Mouse (Mus musculus) forebrain, embryonic 13.5 days (tissue): ENCODE data around the gene Tcp11. TPM values are rescaled to one million over a fixed set of nuclear protein-coding genes. Genes with fewer than 3 reads are reported as not detected.
A peak's percentile ranks its signal among the peaks of the same experiment; 100 is the strongest.

ENCODE experiments used
- ATAC-seq: fragments of 200-750 bp; cut with Nextera tagmentation; 2 replicates; pipeline ENCODE4 v1.8.0; 2017
- H3K27ac ChIP-seq: fragments of 300-500 bp; sonication (generic); 2 replicates; pipeline ENCODE4 v1.5.1; 2015; ENCODE audit warnings: inconsistent platforms, mild to moderate bottlenecking, moderate library complexity
- H3K27me3 ChIP-seq: fragments of 300-500 bp; sonication (generic); 2 replicates; pipeline ENCODE4 v1.6.1; 2015; ENCODE audit warnings: mild to moderate bottlenecking, inconsistent platforms
- H3K36me3 ChIP-seq: fragments of 300-500 bp; sonication (generic); 2 replicates; pipeline ENCODE4 v1.6.1; 2015; ENCODE audit warnings: mild to moderate bottlenecking, inconsistent platforms; ENCODE audit not compliant: poor library complexity, severe bottlenecking
- H3K4me1 ChIP-seq: fragments of 300-500 bp; sonication (generic); 2 replicates; pipeline ENCODE4 v1.6.1; 2015; ENCODE audit warnings: inconsistent platforms
- H3K4me2 ChIP-seq: fragments of 300-500 bp; sonication (generic); 2 replicates; pipeline ENCODE4 v1.6.1; 2015; ENCODE audit warnings: inconsistent platforms, mild to moderate bottlenecking, moderate library complexity
- H3K4me3 ChIP-seq: fragments of 300-500 bp; sonication (generic); 2 replicates; pipeline ENCODE4 v1.5.1; 2015; ENCODE audit warnings: mild to moderate bottlenecking, inconsistent platforms
- H3K9ac ChIP-seq: fragments of 300-500 bp; sonication (generic); 2 replicates; pipeline ENCODE4 v1.6.1; 2015; ENCODE audit warnings: mild to moderate bottlenecking, inconsistent platforms
- H3K9me3 ChIP-seq: fragments of 300-500 bp; sonication (generic); replicated peaks from 2 replicates; pipeline ENCODE4 v1.6.1; 2016; ENCODE audit warnings: inconsistent platforms
- WGBS: fragments of 180-500 bp; shearing (Covaris S2); methylation state at CpG from one replicate; pipeline ENCODE4 v1.1.7; 2015; 5-methylcytosine and 5-hydroxymethylcytosine counted together
- polyA plus RNA-seq: library from polyadenylated mRNA; unstranded; fragments of >200 nt; fragmentation: Nextera tagmentation; extraction: Ambion mirVana; gene quantifications from 2 replicates; pipeline ENCODE4 v1.2.1, GENCODE M21; 2015

Gene Tcp11
- polyA plus RNA-seq = 1.4 TPM in 2 replicates

DNA sequence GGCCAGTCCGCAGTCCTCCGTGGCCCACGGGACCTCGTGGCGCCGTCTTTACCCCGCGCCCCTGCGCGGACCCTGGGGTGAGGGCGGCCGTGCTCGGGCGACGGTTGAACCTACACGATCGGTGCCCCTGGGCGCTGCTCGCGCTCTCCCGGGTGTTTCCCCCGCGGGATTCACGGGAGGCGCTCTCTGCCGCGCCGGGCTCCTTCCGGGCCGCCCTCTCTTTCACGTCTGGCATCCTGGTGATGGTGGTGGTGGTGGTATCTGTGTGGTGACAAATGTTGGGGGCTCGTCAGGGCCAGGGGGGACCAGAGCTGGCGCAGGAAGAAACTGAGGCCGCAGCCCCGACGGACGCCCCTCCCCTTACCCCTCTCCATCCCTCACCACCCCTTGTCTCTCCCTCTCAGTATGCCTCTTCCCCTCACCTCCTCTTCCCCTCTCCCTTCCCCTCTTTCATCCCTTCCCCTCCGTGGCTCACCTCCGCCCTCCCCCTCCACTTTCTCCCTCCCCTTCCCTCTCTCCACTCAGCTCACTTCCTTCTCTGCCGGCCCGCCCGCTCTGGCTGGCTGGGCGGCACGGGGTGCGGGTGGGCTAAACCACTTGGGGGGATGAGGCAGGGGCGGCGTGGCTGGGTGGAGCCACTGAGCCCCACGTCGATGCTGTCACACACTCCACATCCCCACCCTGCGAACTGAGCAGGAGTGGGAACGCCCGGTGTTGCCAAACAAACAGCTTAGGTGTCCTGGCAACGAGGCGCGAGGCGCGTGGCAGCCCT, at the start of gene Tcp11:
Gene Tcp11, minus strand, starts transcription at position 595 of the 772 bp plus-strand sequence.
- H3K27ac ChIP-seq = no peak within 1 kb of the TSS; the same call in 1 of the 2 replicates
- peak; percentile 95 for ATAC-seq
- H3K4me3 ChIP-seq = peak within 1 kb of the TSS; percentile 54
- H3K27me3 ChIP-seq = peaks cover 30% of the 10 kb centered on the region
- no peaks in the 10 kb centered on the region for H3K9me3 ChIP-seq
- H3K4me2 ChIP-seq = peak within 1 kb of the TSS; percentile 97
- 1% methylated on average over 54 of the region's 57 CpGs for WGBS
- H3K9ac ChIP-seq = peak within 1 kb of the TSS; percentile 64
- H3K36me3 ChIP-seq = no peaks in the 10 kb centered on the region
- H3K4me1 ChIP-seq = peaks cover 10% of the 10 kb centered on the region

DNA sequence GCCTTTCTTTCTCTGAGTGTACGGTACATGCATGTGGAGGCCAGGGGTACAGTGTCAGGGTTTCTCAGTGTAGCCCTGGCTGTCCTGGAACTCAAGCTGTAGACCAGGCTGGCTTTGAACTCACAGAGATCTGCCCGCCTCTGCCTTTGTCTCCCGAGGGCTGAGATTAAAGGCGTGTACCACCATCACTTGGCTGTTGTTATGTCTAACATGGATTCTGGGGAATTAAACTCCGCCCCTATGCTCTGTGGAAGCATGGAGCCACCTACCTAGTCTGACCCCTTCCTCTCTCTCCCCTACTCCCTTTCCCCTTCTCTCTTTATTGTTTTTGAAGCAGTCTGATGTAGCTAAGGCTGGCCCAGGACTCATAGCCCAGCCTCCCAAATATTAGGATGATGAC, 49.4 kb upstream of the Tcp11 start:
- Histone ChIP-seq H3K27me3 (peaks cover 5% of the 10 kb centered on the region; the same call in 1 of the 2 replicates), H3K4me2 (no peak overlapping the region)
- WGBS = 90% methylated on average over 5 of the region's 5 CpGs

DNA sequence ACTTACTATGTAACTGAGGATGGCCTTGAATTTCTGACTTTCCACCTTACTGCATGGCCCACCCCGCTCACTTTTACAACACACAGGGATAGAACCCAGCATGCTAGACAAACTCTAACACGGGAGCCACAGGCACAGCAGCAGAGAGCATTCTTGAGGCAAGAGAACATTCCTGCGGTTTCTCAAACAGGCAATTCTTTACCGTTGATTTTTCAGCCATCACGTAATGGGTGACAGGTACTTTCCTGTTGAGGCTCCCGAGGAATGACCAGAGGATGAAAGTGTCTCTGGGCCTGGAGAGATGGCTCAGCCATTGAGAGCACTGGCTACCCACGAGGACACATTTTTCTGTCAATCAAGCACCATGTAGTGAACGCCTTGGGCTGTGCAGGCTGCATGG, 43.9 kb upstream of the Tcp11 start:
- Histone ChIP-seq H3K9ac (no peak overlapping the region), H3K36me3 (no peaks in the 10 kb centered on the region), H3K27ac (no peak overlapping the region), H3K4me2 (no peak overlapping the region), H3K4me3 (no peak overlapping the region), H3K4me1 (peaks cover 10% of the 10 kb centered on the region; the same call in 1 of the 2 replicates), H3K27me3 (no peaks in the 10 kb centered on the region; the same call in 1 of the 2 replicates), H3K9me3 (no peaks in the 10 kb centered on the region)
- WGBS = 75% methylated on average over 8 of the region's 8 CpGs
- ATAC-seq = no peak

More for the DNA sequence above, 49.4 kb upstream of the Tcp11 start:
- no peak overlapping the region for H3K4me3 ChIP-seq
- 0 out of 2 replicates have a peak, but pooled peaks cover 7% of the 10 kb centered on the region for H3K4me1 ChIP-seq
- no peak for ATAC-seq
- no peak overlapping the region for H3K27ac ChIP-seq
- no peak overlapping the region for H3K9ac ChIP-seq
- H3K36me3 ChIP-seq = no peaks in the 10 kb centered on the region
- H3K9me3 ChIP-seq = no peaks in the 10 kb centered on the region

DNA sequence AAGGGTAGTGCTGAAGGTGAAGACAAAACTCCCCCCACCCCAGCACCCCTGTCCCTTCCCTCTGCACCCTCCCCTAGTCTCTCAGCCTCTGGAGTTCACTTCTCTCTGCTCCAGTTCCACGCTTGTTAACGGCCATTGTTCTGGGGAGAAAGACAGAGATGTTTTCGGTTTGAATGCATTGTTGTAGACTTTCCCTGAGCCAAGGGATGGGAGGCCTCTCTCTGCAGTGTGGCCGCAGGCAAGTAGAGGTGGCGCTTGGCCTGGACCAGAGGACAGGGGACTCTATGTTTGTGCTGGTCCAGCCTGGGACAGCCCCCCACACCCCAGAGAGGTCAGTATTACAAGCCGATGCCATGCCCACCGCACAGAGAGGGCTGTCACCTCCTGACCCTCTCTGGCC, 43.2 kb upstream of the Tcp11 start:
- Histone ChIP-seq H3K4me2 (no peak overlapping the region), H3K4me1 (peaks cover 10% of the 10 kb centered on the region; the same call in 1 of the 2 replicates), H3K9me3 (no peaks in the 10 kb centered on the region), H3K27me3 (no peaks in the 10 kb centered on the region; the same call in 1 of the 2 replicates), H3K9ac (no peak overlapping the region), H3K4me3 (no peak overlapping the region), H3K27ac (no peak overlapping the region), H3K36me3 (no peaks in the 10 kb centered on the region)
- no peak for ATAC-seq
- WGBS = 8% methylated on average over 7 of the region's 7 CpGs

DNA sequence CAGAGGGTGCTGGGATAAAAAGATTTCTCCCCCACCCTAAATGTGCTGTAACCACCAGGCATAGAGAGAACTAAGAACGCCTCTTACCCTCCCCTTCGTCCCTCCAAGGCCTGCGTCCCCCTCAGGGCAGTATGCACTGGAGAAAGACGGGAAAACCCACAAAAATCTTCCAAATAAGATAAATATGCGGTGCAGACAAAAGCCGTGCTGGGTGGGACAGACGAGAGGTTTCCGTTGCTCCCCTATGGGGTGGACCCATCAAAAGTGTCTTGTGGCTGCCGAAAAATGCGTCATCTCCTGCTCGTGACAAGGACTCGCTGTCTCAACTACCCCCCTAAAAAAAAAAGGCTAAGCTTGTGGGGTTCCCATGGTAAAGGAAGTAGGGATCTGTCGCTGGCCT, 42.5 kb upstream of the Tcp11 start:
- Histone ChIP-seq H3K36me3 (no peaks in the 10 kb centered on the region), H3K9ac (no peak overlapping the region), H3K4me3 (no peak overlapping the region), H3K27ac (no peak overlapping the region), H3K4me1 (peaks cover 10% of the 10 kb centered on the region; the same call in 1 of the 2 replicates), H3K27me3 (no peaks in the 10 kb centered on the region; the same call in 1 of the 2 replicates), H3K4me2 (no peak overlapping the region), H3K9me3 (no peaks in the 10 kb centered on the region)
- no peak for ATAC-seq
- WGBS = 61% methylated on average over 13 of the region's 13 CpGs

DNA sequence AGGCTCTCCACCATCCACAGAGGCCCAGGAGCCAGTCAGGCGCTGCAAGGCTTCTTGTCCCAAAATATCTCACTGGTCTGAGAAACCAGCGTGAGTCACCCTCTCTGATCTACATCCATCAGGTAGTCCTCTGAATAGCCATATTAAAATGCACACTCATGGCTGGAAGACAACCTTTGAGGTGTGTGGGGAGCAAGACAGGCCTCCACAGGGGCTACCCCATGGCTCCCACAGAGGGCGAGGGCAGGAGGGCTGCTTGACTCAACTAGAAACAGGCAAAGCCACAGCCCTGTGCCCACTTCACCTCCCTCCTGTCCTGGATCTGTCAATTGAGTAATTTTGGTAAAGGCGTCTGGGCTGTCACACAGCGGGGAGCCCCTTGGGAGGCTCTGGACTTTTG, 40.0 kb upstream of the Tcp11 start:
- Histone ChIP-seq H3K36me3 (no peaks in the 10 kb centered on the region), H3K4me2 (no peak overlapping the region), H3K4me3 (no peak overlapping the region), H3K27me3 (no peaks in the 10 kb centered on the region; the same call in 1 of the 2 replicates), H3K4me1 (peaks cover 15% of the 10 kb centered on the region), H3K9ac (no peak overlapping the region), H3K27ac (no peak overlapping the region), H3K9me3 (no peaks in the 10 kb centered on the region)
- WGBS = 86% methylated on average over 5 of the region's 5 CpGs
- ATAC-seq = no peak

DNA sequence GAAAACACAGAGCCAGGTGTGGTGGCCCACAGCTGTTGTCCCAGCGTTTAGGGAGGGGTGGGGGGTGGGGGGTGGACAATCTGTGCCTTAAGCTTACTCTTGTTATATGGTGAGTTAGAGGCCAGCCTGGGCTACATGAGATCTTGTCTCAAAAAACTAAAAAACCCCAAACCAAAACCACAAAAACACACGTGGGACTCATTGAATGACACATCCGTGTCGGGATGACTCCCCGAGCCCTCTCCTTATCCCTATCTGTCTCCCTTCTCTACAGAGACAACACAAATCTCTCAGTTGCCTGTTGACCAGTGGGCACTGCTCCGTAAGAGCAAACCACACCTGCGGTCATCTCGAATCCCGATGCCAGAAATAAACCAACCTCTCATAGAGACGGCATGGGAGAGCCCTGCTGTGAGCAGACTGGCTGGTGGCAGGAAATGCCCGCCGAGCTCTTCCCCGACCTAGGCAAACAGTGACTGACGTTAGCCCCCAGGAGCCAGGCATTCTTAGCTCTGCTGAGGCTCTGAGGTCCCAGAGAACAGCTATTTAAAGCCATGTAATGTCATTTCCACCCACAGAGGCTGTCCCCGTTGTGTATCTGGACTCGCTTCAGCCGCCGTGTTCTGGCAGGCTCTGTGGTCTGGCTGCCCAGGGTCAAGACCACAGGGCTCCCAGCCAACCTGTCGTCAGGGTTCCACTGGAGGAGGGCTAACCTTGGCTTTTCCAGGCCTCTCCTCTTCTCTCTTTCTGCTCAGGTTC, 37.2 kb upstream of the Tcp11 start:
- Histone ChIP-seq H3K27ac (no peak overlapping the region), H3K36me3 (no peaks in the 10 kb centered on the region), H3K4me2 (no peak overlapping the region), H3K4me1 (peaks cover 5% of the 10 kb centered on the region), H3K4me3 (no peak overlapping the region), H3K9me3 (no peaks in the 10 kb centered on the region), H3K27me3 (no peaks in the 10 kb centered on the region), H3K9ac (no peak overlapping the region)
- WGBS = 69% methylated on average over 19 of the region's 19 CpGs
- no peak for ATAC-seq

DNA sequence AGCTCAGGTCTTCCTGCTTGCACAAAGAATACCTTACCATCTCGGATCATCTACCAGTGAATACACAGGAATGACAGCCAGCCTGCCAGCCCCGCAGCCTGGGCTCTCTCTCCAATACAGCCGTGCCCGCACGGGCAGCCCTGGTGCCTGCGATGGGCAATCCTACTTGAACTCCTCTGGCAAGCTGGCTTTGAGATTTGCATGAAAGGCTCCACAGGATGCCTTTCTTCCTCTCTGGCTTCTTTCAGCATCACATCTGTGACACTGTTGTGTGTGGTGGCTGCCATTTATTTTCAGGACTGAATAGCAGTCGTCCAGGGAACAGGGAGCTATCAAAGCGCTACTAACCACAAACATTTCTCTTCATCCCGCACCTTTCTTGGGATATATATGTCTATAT, 35.9 kb upstream of the Tcp11 start:
- ATAC-seq = peak; percentile 53; the same call in 1 of the 2 replicates
- peaks cover 5% of the 10 kb centered on the region for H3K4me1 ChIP-seq
- H3K27me3 ChIP-seq = no peaks in the 10 kb centered on the region
- H3K9ac ChIP-seq = no peak overlapping the region
- no peak overlapping the region for H3K4me3 ChIP-seq
- no peaks in the 10 kb centered on the region for H3K36me3 ChIP-seq
- H3K27ac ChIP-seq = peak overlapping the region; percentile 11; the same call in 1 of the 2 replicates
- H3K9me3 ChIP-seq = no peaks in the 10 kb centered on the region
- 0 out of 2 replicates have a peak overlapping the region, but pooled peaks have one; percentile 6 for H3K4me2 ChIP-seq
- 19% methylated on average over 9 of the region's 9 CpGs for WGBS

DNA sequence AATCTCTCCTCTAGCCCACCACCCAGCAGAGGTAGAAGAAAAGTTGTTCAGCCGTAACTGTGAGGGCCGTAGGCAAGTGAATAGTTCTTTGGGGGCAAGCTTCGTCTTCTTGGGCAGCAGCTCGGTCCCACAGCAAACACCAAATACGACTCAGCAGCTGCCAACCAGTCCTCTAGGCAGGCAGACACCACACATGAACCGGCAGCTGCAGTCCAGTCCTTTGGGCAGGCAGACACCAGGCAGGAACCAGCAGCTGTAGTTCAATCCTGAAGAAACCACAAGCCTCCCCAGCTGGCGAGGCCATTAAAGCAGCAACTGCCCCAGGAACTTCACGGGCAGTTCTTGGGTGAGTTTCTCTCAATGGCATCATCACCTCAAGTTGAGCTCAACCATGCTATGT, 31.8 kb upstream of the Tcp11 start:
- ATAC-seq = no peak
- no peak overlapping the region for H3K4me2 ChIP-seq
- no peak overlapping the region for H3K4me3 ChIP-seq
- H3K9me3 ChIP-seq = no peaks in the 10 kb centered on the region
- no peaks in the 10 kb centered on the region for H3K27me3 ChIP-seq
- H3K27ac ChIP-seq = no peak overlapping the region
- 89% methylated on average over 8 of the region's 8 CpGs for WGBS
- H3K36me3 ChIP-seq = no peaks in the 10 kb centered on the region
- H3K9ac ChIP-seq = no peak overlapping the region
- H3K4me1 ChIP-seq = peaks cover 10% of the 10 kb centered on the region

DNA sequence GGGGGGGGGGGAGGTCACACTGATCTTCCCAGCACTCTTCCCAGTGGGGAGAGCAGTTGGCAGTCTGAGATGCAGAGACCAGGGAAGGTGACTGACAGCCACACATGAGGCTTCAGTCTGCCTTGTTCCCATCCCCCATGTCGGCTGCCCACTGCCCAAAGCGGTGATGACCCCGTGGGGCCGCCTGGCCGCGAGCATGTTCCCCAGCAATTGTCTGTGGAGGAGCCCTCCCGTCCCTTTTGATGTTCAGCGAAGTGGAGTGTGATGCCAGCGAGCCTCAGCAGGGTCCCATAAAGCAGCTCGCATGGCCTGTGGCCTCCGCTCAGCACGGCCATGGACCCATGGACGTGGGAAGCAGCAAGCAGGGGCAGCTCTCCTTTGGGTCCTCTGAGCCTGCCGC, 26.8 kb upstream of the Tcp11 start:
- Histone ChIP-seq H3K36me3 (no peaks in the 10 kb centered on the region), H3K9ac (no peak overlapping the region), H3K4me3 (no peak overlapping the region), H3K27ac (peak overlapping the region; percentile 27; the same call in 1 of the 2 replicates), H3K27me3 (no peaks in the 10 kb centered on the region), H3K4me1 (peaks cover 12% of the 10 kb centered on the region), H3K9me3 (no peaks in the 10 kb centered on the region), H3K4me2 (peak overlapping the region; percentile 21; the same call in 1 of the 2 replicates)
- ATAC-seq = no peak
- 6% methylated on average over 14 of the region's 14 CpGs for WGBS

DNA sequence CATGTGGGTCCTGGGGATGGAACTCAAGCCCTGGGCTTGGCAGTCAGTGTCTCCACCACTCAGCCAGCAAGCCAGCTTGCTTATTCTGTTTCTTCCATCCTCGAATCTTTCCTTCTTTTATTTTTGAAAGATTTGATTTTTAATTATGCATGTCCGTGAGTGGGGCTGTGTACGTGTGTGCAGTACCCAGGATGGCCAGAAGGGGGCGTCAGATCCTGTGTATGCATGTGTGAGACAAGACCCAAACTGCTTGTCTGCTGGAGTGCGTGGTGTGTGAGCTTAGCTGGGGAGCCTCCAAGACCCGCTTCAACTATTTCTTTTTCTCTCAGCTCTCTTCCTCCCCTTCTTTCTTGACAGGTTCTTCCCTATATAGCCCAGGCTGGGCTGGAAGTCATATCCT, 25.9 kb upstream of the Tcp11 start:
- no peak for ATAC-seq
- Histone ChIP-seq H3K4me1 (peaks cover 14% of the 10 kb centered on the region), H3K4me2 (no peak overlapping the region), H3K27me3 (no peaks in the 10 kb centered on the region), H3K27ac (no peak overlapping the region), H3K4me3 (no peak overlapping the region), H3K9ac (no peak overlapping the region), H3K9me3 (no peaks in the 10 kb centered on the region), H3K36me3 (no peaks in the 10 kb centered on the region)
- WGBS = 81% methylated on average over 6 of the region's 6 CpGs

DNA sequence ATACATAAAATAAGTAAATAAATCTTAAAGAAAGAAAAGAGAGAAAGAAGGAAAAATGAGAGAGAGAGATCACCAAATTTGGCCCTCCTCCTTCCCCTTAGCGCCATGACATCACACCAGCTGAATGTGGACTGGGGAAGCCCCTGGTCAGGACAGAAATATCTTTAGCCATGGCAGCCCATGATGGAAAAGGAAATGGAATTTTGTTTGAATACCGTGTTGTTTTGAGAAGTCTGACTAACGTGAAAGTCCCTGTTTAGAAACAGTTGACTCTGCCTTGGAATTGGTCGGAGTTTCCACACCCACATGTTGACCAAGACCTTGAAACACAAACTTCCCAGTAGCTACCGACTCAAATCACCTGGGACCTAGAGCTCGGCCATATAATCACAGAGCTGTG, 24.0 kb upstream of the Tcp11 start:
- Histone ChIP-seq H3K4me1 (peaks cover 14% of the 10 kb centered on the region), H3K4me3 (no peak overlapping the region), H3K27ac (no peak overlapping the region), H3K36me3 (no peaks in the 10 kb centered on the region), H3K9me3 (no peaks in the 10 kb centered on the region), H3K27me3 (no peaks in the 10 kb centered on the region), H3K4me2 (no peak overlapping the region), H3K9ac (no peak overlapping the region)
- 95% methylated on average over 6 of the region's 6 CpGs for WGBS
- ATAC-seq = no peak
